Mouse (Mus musculus): ENCODE measurements around the gene Kcnip1. TPM values are rescaled to one million over a fixed set of nuclear protein-coding genes. Genes with fewer than 3 reads are reported as not detected.

The Kcnip1 gene
- polyA plus RNA-seq, 1 experiment from 2014 or later, result 3.5 TPM

DNA sequence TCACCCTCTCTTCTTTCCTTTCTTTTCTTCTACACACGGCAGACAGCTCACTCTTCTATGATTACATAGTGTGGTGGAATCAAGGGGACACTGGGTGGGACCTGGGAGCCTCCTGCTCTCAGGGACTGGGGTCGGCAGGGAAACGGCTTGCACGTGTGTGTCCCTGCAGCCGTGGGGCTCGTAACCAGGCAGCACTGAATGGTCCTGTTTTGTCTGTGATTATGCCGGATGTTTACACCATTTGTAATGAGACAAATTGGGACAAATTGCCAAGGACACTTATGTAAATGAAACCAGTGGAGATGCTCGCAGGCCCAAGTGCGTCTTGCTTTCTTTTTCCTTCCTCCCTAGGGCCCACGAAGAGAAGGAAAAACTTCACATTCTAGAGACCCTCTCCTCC is 256.5 kb downstream of the Kcnip1 start:
- whole genome bisulfite sequencing, result 48% methylated on average over 10 of the region's 10 CpGs
- ATAC-seq (replicated peaks; ENCODE audit: insufficient number of reproducible peaks, low FRiP score, low TSS enrichment, low read depth) (no peak), DNase-seq (ENCODE audit: low spot score) (no peak)
- H3K36me3 ChIP-seq (replicated peaks; ENCODE audit: control insufficient read depth, insufficient read depth, low read depth, low read length), result no peaks in the 10 kb centered on the region
- H3K27me3 ChIP-seq (ENCODE audit: control insufficient read depth, insufficient read depth, low read length), result no peaks in the 10 kb centered on the region
- H3K4me1 ChIP-seq (ENCODE audit: control insufficient read depth, insufficient read depth, low read length), result no peaks in the 10 kb centered on the region
- no peak overlapping the region for H3K4me2 ChIP-seq (ENCODE audit: low read depth, low read length)
- H3K9ac ChIP-seq (replicated peaks; ENCODE audit: low read length), result no peak overlapping the region
- H3K27ac ChIP-seq (replicated peaks; ENCODE audit: low read depth, low read length), result no peak overlapping the region
- no peak overlapping the region for H3K4me3 ChIP-seq (ENCODE audit: low read depth, low read length)
- no peaks in the 10 kb centered on the region for H3K9me3 ChIP-seq (replicated peaks; ENCODE audit: control insufficient read depth, low read length)

DNA sequence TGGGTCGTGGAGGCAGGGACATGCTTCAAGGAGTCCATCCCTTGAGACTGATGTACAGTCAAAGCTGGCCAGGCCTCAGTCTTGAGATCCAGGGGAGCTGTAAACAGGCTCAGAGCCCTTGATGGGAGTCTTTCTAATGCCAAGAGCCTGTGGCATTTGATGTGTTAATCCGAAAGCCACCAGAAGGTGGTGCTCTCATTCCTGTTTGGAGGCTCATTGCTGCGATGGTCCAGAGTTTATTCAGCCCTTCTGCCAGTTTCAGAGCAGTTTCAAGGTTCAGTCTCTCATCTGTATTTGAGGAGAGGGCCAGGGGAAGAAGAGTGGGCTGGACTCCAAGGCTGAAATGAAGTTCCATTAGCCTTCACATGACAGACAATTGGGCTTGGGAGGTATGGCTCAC is 259.7 kb downstream of the Kcnip1 start:
- ATAC-seq (replicated peaks; ENCODE audit: insufficient number of reproducible peaks, low FRiP score, low TSS enrichment, low read depth), result no peak
- peak; percentile 88 for DNase-seq (ENCODE audit: low spot score)
- no peak overlapping the region for H3K27ac ChIP-seq (replicated peaks; ENCODE audit: low read depth, low read length)
- no peaks in the 10 kb centered on the region for H3K27me3 ChIP-seq (ENCODE audit: control insufficient read depth, insufficient read depth, low read length)
- H3K4me2 ChIP-seq (ENCODE audit: low read depth, low read length), result no peak overlapping the region
- H3K4me3 ChIP-seq (ENCODE audit: low read depth, low read length), result no peak overlapping the region
- WGBS, result 13% methylated on average over 3 of the region's 3 CpGs
- H3K36me3 ChIP-seq (replicated peaks; ENCODE audit: control insufficient read depth, insufficient read depth, low read depth, low read length), result no peaks in the 10 kb centered on the region
- no peaks in the 10 kb centered on the region for H3K9me3 ChIP-seq (replicated peaks; ENCODE audit: control insufficient read depth, low read length)
- H3K4me1 ChIP-seq (ENCODE audit: control insufficient read depth, insufficient read depth, low read length), result no peaks in the 10 kb centered on the region
- no peak overlapping the region for H3K9ac ChIP-seq (replicated peaks; ENCODE audit: low read length)

DNA sequence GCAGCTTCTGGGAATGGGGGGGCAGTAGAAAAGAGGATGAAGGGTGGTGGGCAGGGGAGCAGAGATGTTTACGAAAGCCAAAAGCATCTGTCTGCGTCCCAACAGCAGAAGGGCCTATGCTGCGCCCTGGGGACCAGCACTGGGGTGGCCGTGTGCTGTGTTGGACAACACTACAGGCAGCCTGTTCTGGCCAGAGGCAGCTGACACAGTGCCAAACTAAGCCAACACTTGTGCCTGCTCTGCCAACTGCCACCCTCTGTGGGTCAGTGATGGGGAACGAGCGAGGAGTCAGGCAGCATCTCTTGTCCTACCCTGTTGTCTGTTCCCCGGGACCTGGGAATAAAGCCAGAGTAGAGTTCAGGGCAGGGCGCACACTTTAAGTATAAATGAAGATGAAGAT is 260.6 kb downstream of the Kcnip1 start:
- Histone ChIP-seq H3K9me3 (replicated peaks; ENCODE audit: control insufficient read depth, low read length) (no peaks in the 10 kb centered on the region), H3K27ac (replicated peaks; ENCODE audit: low read depth, low read length) (no peak overlapping the region), H3K4me1 (ENCODE audit: control insufficient read depth, insufficient read depth, low read length) (no peaks in the 10 kb centered on the region), H3K4me2 (ENCODE audit: low read depth, low read length) (no peak overlapping the region), H3K36me3 (replicated peaks; ENCODE audit: control insufficient read depth, insufficient read depth, low read depth, low read length) (no peaks in the 10 kb centered on the region), H3K9ac (replicated peaks; ENCODE audit: low read length) (no peak overlapping the region), H3K4me3 (ENCODE audit: low read depth, low read length) (no peak overlapping the region), H3K27me3 (ENCODE audit: control insufficient read depth, insufficient read depth, low read length) (no peaks in the 10 kb centered on the region)
- DNase-seq (ENCODE audit: low spot score), result no peak
- ATAC-seq (replicated peaks; ENCODE audit: insufficient number of reproducible peaks, low FRiP score, low TSS enrichment, low read depth), result no peak
- WGBS, result 84% methylated on average over 8 of the region's 8 CpGs

DNA sequence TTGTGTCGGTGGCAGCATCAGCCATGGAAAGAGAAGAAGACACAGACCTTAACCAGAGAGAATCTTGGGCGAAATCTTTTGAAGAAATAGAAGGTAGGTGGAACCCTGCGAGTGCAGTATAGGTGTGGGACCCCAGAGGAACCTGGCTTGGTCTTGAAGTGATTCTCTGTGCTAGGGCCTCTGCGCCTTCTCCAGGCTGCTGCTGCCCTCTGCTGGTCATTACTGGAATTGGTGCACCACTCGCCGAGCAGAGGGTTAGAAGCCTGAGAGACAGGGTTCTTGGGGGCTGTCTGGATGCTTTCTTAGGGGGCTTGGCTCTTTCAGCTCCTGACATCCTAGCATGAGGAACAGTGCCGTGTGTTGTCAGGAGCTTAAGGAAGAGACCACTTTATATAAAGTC is 271.7 kb downstream of the Kcnip1 start:
- Histone ChIP-seq H3K27me3 (ENCODE audit: control insufficient read depth, insufficient read depth, low read length) (no peaks in the 10 kb centered on the region), H3K4me2 (ENCODE audit: low read depth, low read length) (no peak overlapping the region), H3K4me3 (ENCODE audit: low read depth, low read length) (no peak overlapping the region), H3K36me3 (replicated peaks; ENCODE audit: control insufficient read depth, insufficient read depth, low read depth, low read length) (no peaks in the 10 kb centered on the region), H3K9me3 (replicated peaks; ENCODE audit: control insufficient read depth, low read length) (no peaks in the 10 kb centered on the region), H3K9ac (replicated peaks; ENCODE audit: low read length) (no peak overlapping the region), H3K27ac (replicated peaks; ENCODE audit: low read depth, low read length) (no peak overlapping the region), H3K4me1 (ENCODE audit: control insufficient read depth, insufficient read depth, low read length) (no peaks in the 10 kb centered on the region)
- no peak for ATAC-seq (replicated peaks; ENCODE audit: insufficient number of reproducible peaks, low FRiP score, low TSS enrichment, low read depth)
- 27% methylated on average over 7 of the region's 7 CpGs for WGBS
- DNase-seq (ENCODE audit: low spot score), result peak; percentile 78

DNA sequence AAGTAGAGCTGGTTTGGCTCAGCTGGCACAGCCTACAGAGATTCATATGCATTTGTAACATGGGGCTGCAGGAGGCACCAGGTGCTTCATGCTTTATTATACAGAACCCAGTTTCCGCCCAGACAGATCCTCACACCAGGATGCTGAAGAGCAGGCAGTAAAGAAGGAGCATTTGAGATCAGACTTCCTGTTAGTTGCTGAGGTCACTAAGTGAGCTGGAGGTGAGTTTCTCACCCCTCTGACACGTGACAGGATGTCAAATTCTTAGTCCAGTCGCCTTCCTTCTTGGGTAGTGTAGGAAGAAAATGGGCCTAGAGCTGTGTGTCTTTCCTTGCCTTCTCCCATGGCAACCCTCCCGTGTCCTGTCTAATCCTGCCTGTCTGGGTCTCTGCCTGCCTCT is 286.2 kb downstream of the Kcnip1 start:
- no peak overlapping the region for H3K9ac ChIP-seq (replicated peaks; ENCODE audit: low read length)
- H3K4me3 ChIP-seq (ENCODE audit: low read depth, low read length), result no peak overlapping the region
- DNase-seq (ENCODE audit: low spot score) (no peak), ATAC-seq (replicated peaks; ENCODE audit: insufficient number of reproducible peaks, low FRiP score, low TSS enrichment, low read depth) (no peak)
- H3K4me1 ChIP-seq (ENCODE audit: control insufficient read depth, insufficient read depth, low read length), result no peaks in the 10 kb centered on the region
- H3K27me3 ChIP-seq (ENCODE audit: control insufficient read depth, insufficient read depth, low read length), result no peaks in the 10 kb centered on the region
- WGBS, result 23% methylated on average over 4 of the region's 4 CpGs
- H3K27ac ChIP-seq (replicated peaks; ENCODE audit: low read depth, low read length), result no peak overlapping the region
- H3K4me2 ChIP-seq (ENCODE audit: low read depth, low read length), result no peak overlapping the region
- no peaks in the 10 kb centered on the region for H3K9me3 ChIP-seq (replicated peaks; ENCODE audit: control insufficient read depth, low read length)
- H3K36me3 ChIP-seq (replicated peaks; ENCODE audit: control insufficient read depth, insufficient read depth, low read depth, low read length), result no peaks in the 10 kb centered on the region

DNA sequence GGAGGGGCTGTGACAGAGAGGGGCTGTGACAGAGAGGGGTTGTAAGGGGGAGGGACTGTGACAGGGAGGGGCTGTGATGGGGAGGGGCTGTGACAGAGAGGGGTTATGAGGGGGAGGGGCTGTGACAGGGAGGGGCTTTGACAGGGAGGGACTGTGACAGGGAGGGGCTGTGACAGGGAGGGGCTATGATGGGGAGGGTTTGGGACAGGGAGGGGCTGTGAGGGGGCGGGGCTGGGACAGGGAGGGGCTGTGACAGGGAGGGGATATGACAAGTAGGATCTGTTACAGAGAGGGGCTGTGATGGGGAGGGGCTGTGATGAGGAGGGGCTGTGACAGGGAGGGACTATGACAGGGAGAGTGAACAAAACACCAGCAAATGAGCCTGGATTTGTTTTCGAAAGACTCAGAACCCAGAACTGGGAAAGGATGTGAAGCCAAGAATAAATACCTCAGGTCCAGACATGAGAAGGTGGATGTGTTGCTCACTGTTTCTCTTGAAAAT is 290.9 kb downstream of the Kcnip1 start:
- Histone ChIP-seq H3K4me1 (ENCODE audit: control insufficient read depth, insufficient read depth, low read length) (no peaks in the 10 kb centered on the region), H3K4me2 (ENCODE audit: low read depth, low read length) (no peak overlapping the region), H3K9me3 (replicated peaks; ENCODE audit: control insufficient read depth, low read length) (no peaks in the 10 kb centered on the region), H3K36me3 (replicated peaks; ENCODE audit: control insufficient read depth, insufficient read depth, low read depth, low read length) (no peaks in the 10 kb centered on the region), H3K27me3 (ENCODE audit: control insufficient read depth, insufficient read depth, low read length) (no peaks in the 10 kb centered on the region), H3K4me3 (ENCODE audit: low read depth, low read length) (no peak overlapping the region), H3K9ac (replicated peaks; ENCODE audit: low read length) (no peak overlapping the region), H3K27ac (replicated peaks; ENCODE audit: low read depth, low read length) (no peak overlapping the region)
- WGBS, result 45% methylated on average over 2 of the region's 2 CpGs
- DNase-seq (ENCODE audit: low spot score) (no peak), ATAC-seq (replicated peaks; ENCODE audit: insufficient number of reproducible peaks, low FRiP score, low TSS enrichment, low read depth) (no peak; the same call in 1 of the 2 replicates)

DNA sequence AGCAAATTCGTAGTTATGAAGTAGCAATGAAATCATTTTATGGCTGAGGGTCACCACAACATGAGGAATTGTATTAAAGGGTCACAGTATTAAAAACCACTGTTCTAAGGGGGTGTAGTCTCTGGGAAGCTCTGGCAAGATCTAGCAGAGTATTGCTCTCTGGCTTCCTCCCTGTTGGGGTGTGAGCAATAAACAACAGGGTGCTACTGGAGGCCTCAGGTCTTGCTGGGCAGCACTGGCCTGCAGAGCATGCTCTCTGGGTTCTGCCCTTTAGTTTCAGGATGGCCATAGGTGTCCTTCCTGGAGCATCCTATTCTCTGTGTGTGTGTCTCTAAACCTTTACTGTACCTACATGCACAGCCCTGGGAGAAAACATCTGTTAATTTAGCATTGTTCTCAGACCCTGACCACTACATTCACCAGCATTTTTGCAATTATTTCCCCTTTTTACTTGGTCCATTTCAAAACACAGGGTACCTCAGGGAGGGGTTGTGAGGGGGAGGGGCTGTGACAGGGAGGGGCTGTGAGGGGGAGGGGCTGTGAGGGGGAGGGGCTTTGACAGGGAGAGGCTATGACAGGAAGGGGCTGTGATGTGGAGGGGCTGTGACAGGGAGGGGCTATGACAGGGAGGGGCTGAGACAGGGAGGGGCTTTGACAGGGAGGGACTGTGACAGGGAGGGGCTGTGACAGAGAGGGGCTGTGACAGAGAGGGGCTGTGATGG is 291.6 kb downstream of the Kcnip1 start:
- Histone ChIP-seq H3K9me3 (replicated peaks; ENCODE audit: control insufficient read depth, low read length) (no peaks in the 10 kb centered on the region), H3K4me1 (ENCODE audit: control insufficient read depth, insufficient read depth, low read length) (no peaks in the 10 kb centered on the region), H3K27ac (replicated peaks; ENCODE audit: low read depth, low read length) (no peak overlapping the region), H3K36me3 (replicated peaks; ENCODE audit: control insufficient read depth, insufficient read depth, low read depth, low read length) (no peaks in the 10 kb centered on the region), H3K9ac (replicated peaks; ENCODE audit: low read length) (no peak overlapping the region), H3K4me2 (ENCODE audit: low read depth, low read length) (no peak overlapping the region), H3K27me3 (ENCODE audit: control insufficient read depth, insufficient read depth, low read length) (no peaks in the 10 kb centered on the region), H3K4me3 (ENCODE audit: low read depth, low read length) (no peak overlapping the region)
- ATAC-seq (replicated peaks; ENCODE audit: insufficient number of reproducible peaks, low FRiP score, low TSS enrichment, low read depth), result no peak
- WGBS, result 53% methylated on average over 1 of the region's 1 CpGs
- DNase-seq (ENCODE audit: low spot score), result no peak

DNA sequence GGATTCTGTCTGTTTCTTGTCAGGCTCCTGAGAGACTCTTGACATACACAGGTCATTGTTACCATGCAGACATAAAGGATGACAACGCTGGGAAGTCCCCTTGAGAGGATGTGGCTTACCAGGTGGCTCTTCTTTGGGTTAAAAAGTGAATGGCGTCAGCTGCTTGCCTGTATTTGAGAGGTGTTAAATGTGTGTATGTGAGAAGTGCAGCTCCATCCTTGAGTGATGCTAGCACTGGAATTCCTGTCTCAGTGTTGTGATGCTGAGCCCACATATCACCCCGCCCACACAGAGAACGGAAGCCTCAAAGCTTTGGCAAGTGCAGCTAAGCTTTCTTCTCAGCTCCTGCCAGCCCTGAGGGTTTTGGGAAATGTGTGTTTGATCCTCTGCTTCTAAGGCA is 292.2 kb downstream of the Kcnip1 start:
- no peaks in the 10 kb centered on the region for H3K4me1 ChIP-seq (ENCODE audit: control insufficient read depth, insufficient read depth, low read length)
- 56% methylated on average over 4 of the region's 4 CpGs for WGBS
- H3K4me3 ChIP-seq (ENCODE audit: low read depth, low read length), result no peak overlapping the region
- H3K27ac ChIP-seq (replicated peaks; ENCODE audit: low read depth, low read length), result no peak overlapping the region
- ATAC-seq (replicated peaks; ENCODE audit: insufficient number of reproducible peaks, low FRiP score, low TSS enrichment, low read depth) (no peak), DNase-seq (ENCODE audit: low spot score) (no peak)
- H3K9me3 ChIP-seq (replicated peaks; ENCODE audit: control insufficient read depth, low read length), result no peaks in the 10 kb centered on the region
- no peak overlapping the region for H3K4me2 ChIP-seq (ENCODE audit: low read depth, low read length)
- H3K9ac ChIP-seq (replicated peaks; ENCODE audit: low read length), result no peak overlapping the region
- no peaks in the 10 kb centered on the region for H3K27me3 ChIP-seq (ENCODE audit: control insufficient read depth, insufficient read depth, low read length)
- no peaks in the 10 kb centered on the region for H3K36me3 ChIP-seq (replicated peaks; ENCODE audit: control insufficient read depth, insufficient read depth, low read depth, low read length)

All from embryonic facial prominence, embryonic 11.5 days (tissue).